Mouse (Mus musculus) erythroblast, embryonic 14.5 days (primary cell): ENCODE data around the gene Ugt3a1. TPM values are rescaled to one million over a fixed set of nuclear protein-coding genes. Genes with fewer than 3 reads are reported as not detected.

Experiments used
- H3K27me3 ChIP-seq: 2 replicates; pipeline ENCODE4 v1.6.1; 2012; ENCODE audit warnings: inconsistent platforms; ENCODE audit not compliant: control insufficient read depth
- H3K36me3 ChIP-seq: 2 replicates; pipeline ENCODE4 v1.6.1; 2012; ENCODE audit warnings: mild to moderate bottlenecking, inconsistent platforms; ENCODE audit not compliant: control insufficient read depth
- H3K4me1 ChIP-seq: 2 replicates; pipeline ENCODE4 v1.6.1; 2012; ENCODE audit warnings: inconsistent platforms; ENCODE audit not compliant: control insufficient read depth
- H3K4me3 ChIP-seq: replicated peaks from 2 replicates; pipeline ENCODE3; 2012; ENCODE audit warnings: moderate library complexity, mild to moderate bottlenecking, inconsistent platforms
- H3K9me3 ChIP-seq: 2 replicates; pipeline ENCODE4 v1.6.1; 2012; ENCODE audit warnings: low read length, inconsistent platforms, mixed read lengths; ENCODE audit not compliant: control insufficient read depth
- GATA1 ChIP-seq: IDR thresholded peaks from 2 replicates; pipeline ENCODE4 v1.6.1; 2012; ENCODE audit warnings: low read length, inconsistent platforms, mixed read lengths
- TAL1 ChIP-seq: IDR thresholded peaks from 3 replicates; pipeline ENCODE4 v1.6.1; 2012; ENCODE audit warnings: low read length, inconsistent platforms, mixed read lengths
- polyA plus RNA-seq: library from polyadenylated mRNA; stranded (reverse); fragments of >175 nt; gene quantifications from 2 replicates; pipeline ENCODE4 v1.2.3, GENCODE M21; 2012

Ugt3a1 gene
- polyA plus RNA-seq, 1 experiment: not detected

DNA sequence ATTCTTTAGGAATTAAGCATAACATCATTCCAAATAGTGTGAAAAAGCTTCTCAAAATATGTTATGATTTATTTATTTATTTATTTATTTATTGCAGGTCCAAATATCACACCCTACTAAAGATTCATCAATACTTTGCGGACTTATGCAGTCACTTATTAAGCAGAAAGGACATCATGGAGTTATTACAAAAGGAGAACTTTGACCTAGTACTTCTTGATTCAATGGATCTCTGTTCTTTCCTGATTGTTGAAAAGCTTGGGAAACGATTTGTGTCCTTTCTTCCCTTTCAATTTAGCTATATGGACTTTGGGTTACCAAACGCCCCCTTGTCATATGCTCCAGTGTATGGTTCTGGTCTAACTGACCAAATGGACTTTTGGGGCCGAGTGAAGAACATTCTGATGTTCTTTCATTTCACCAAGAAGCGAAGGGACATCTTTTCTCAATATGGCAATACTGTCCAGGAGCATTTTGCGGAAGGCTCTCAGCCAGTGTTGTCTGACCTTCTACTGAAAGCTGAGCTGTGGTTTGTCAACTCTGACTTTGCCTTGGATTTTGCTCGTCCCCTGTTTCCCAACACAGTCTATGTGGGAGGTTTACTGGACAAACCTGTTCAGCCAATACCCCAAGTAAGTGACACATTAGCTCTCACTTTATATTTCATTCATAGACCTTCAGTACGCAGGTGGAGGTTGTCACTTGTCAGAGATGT lies 29.4 kb downstream of the Ugt3a1 start:
- Histone ChIP-seq H3K9me3 (no peaks in the 10 kb centered on the region), H3K4me1 (no peaks in the 10 kb centered on the region), H3K4me3 (no peak overlapping the region), H3K27me3 (no peaks in the 10 kb centered on the region), H3K36me3 (no peaks in the 10 kb centered on the region)
- TF ChIP-seq TAL1 (no peak), GATA1 (no peak)

DNA sequence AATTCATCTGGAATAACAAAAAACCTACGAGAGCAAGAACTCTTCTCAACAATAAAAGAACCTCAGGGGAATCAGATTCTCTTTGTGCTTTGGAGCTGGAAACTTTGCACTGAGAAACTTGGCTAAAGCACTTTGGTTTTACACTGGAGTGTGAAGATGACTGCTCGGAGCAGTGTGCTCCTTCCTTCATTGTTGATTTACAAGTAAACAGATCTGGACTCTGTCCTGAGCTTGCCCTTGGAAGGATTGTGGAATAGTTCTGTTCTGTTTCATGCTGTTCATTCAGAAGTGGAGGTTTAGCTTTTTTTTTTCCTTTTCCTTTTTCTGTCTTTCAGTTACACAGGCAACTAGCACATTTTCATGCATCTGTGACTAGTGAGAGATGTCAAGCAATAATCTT lies 57.9 kb downstream of the Ugt3a1 start:
- Histone ChIP-seq H3K4me1 (no peaks in the 10 kb centered on the region), H3K27me3 (no peaks in the 10 kb centered on the region), H3K9me3 (peaks cover 2% of the 10 kb centered on the region; the same call in 1 of the 2 replicates), H3K36me3 (no peaks in the 10 kb centered on the region), H3K4me3 (no peak overlapping the region)
- TF ChIP-seq GATA1: no peak
- no peak for TF ChIP-seq TAL1

DNA sequence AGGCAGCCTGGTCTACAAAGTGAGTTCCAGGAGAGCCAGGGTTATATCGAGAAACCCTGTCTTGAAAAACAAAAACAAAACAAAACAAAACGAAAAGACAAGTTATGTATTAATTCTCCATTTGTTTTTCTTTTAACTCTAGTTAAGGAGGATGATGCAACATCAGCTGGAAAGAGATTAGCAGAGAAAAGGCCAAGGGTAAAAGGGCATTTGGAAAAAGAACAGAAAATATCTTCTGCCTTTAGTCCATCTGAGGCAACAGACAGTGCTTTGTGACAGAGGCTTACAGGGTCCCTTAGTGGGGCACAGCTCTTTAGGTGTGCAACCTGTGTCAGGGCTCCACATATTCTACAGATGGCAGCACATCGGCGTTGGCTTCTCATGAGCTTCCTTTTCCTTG lies 58.7 kb downstream of the Ugt3a1 start, which contains the start of gene Ugt3a2:
Gene Ugt3a2 (plus strand): TSS at position 210 of the 400 bp plus-strand sequence.
- Histone ChIP-seq H3K9me3 (no peaks in the 10 kb centered on the region), H3K4me3 (no peak within 1 kb of the TSS), H3K4me1 (no peaks in the 10 kb centered on the region), H3K27me3 (no peaks in the 10 kb centered on the region), H3K36me3 (no peaks in the 10 kb centered on the region)
- TF ChIP-seq GATA1: no peak
- TF ChIP-seq TAL1: no peak

DNA sequence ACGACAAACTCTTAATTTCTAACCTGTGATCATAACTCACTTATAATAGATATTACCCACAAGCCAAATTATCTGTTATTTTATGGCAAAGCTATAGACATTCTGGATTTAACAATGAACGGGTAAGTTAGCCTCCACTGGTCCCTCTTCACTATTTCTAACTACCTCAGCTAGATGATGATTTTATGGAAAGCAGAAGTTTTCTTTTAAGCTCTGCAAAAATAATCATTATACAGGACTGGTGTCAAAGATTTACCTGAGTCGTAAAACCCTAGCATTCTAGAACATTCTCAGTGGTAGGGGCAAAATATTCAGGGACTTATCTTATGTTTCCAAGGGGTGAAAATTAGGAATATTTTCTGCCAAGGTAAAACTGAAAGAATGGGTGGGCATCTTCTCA lies 59.9 kb downstream of the Ugt3a1 start:
- H3K36me3 ChIP-seq: no peaks in the 10 kb centered on the region
- H3K27me3 ChIP-seq: no peaks in the 10 kb centered on the region
- no peak for TF ChIP-seq GATA1
- no peak for TF ChIP-seq TAL1
- H3K4me3 ChIP-seq: no peak overlapping the region
- no peaks in the 10 kb centered on the region for H3K9me3 ChIP-seq
- no peaks in the 10 kb centered on the region for H3K4me1 ChIP-seq

DNA sequence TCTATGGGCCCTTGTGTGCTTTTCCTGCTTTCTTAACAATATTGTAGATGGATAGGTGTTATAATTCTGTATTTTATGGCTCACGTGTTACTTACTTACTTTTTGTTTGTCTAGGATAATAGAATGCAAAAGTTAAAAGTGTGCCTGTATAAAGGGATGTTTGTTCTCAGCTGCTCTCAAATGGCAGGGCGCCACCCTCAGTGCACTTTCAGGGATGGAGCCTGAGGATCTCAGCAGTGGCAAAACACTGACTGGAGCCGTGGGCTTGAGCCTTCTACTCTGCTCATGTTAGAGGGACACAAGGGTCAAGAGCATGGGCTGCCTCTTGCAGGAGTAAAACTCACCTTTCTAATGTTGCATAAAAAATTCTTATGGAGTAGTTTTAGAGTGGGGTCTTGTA lies 60.3 kb downstream of the Ugt3a1 start:
- H3K4me3 ChIP-seq: no peak overlapping the region
- no peaks in the 10 kb centered on the region for H3K4me1 ChIP-seq
- no peaks in the 10 kb centered on the region for H3K27me3 ChIP-seq
- no peaks in the 10 kb centered on the region for H3K9me3 ChIP-seq
- TF ChIP-seq TAL1 (no peak), GATA1 (no peak)
- no peaks in the 10 kb centered on the region for H3K36me3 ChIP-seq

DNA sequence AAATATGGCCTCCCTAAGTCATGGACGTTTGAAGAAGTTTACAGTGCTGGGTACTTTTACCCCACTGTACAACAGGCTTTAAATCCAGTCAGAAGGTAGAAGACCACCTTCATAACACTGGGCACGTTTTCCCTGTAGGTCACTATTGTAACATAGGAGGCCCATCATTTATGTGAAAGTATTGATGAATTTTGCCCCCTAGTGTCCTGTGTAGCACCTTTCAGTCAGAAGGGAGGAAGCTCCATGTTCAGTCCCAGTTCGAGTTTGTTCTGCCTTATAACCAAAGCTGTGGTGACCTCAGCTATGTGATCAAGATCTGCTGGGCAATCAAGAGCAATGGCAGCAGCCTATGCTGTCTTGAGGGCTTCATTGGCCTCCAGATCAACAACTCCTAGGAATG lies 72.1 kb downstream of the Ugt3a1 start:
- Histone ChIP-seq H3K4me1 (no peaks in the 10 kb centered on the region), H3K9me3 (no peaks in the 10 kb centered on the region), H3K36me3 (no peaks in the 10 kb centered on the region), H3K4me3 (no peak overlapping the region), H3K27me3 (no peaks in the 10 kb centered on the region)
- TF ChIP-seq TAL1 (no peak), GATA1 (no peak)

DNA sequence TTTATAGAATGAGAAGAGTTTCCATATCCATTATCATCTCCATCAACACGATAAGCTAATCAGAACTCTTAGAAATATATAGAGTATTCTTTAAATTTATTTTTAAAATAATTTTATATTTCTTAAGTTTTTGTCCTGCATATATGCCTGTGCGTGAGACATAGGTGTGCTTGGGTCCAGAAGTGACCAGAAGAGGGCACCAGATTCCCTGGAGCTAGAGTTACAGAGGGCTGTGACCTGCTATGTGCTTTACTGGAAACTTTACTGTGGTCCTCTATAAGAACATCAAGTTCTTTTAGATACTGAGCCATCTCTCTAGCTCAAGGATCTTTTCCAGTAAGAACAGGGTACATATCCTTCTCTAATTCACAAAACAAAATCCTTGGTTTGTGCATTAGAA lies 86.1 kb downstream of the Ugt3a1 start:
- TF ChIP-seq TAL1 (no peak), GATA1 (no peak)
- Histone ChIP-seq H3K27me3 (no peaks in the 10 kb centered on the region), H3K36me3 (no peaks in the 10 kb centered on the region), H3K4me1 (peaks cover under 1% of the 10 kb centered on the region), H3K4me3 (no peak overlapping the region), H3K9me3 (no peaks in the 10 kb centered on the region)

Other genes starting within 250 kb of the Ugt3a1 start
- 7.3 and 10.8 TPM in 2 replicates for gene Nadk2, start 205.6 kb upstream of the Ugt3a1 start, polyA plus RNA-seq
- 0.01 and 0.10 TPM in 2 replicates for gene Lmbrd2, start 136.3 kb upstream of the Ugt3a1 start, polyA plus RNA-seq
- gene Skp2, start 121.5 kb upstream of the Ugt3a1 start, polyA plus RNA-seq: 0.09 and 0.18 TPM in 2 replicates
- gene Ugt3a2, start 58.7 kb downstream of the Ugt3a1 start, polyA plus RNA-seq: not detected in 2 replicates
- gene Capsl, start 159.1 kb downstream of the Ugt3a1 start, polyA plus RNA-seq: not detected in 2 replicates